Mouse (Mus musculus) heart, postnatal 0 days (tissue): ENCODE results near the gene Klf16. TPM values are rescaled to one million over a fixed set of nuclear protein-coding genes. Genes with fewer than 3 reads are reported as not detected.
A peak's percentile ranks its signal among the peaks of the same experiment; 100 is the strongest.

ENCODE experiments used
- ATAC-seq: fragments of 200-750 bp; cut with Nextera tagmentation; 2 replicates; pipeline ENCODE4 v1.8.0; 2017; ENCODE audit warnings: low read depth, moderate number of reproducible peaks, moderate library complexity; ENCODE audit not compliant: insufficient read depth
- DNase-seq: peaks from one replicate; pipeline ENCODE4 v3.0.0-alpha.2; 2016; ENCODE audit warnings: low spot score
- H3K27ac ChIP-seq: fragments of 300-500 bp; sonication (generic); 2 replicates; pipeline ENCODE4 v1.5.1; 2014; ENCODE audit warnings: low read depth, mild to moderate bottlenecking
- H3K27me3 ChIP-seq: fragments of 300-500 bp; sonication (generic); 2 replicates; pipeline ENCODE4 v1.6.1; 2014; ENCODE audit warnings: low read length, mixed read lengths; ENCODE audit not compliant: control insufficient read depth, insufficient read depth
- H3K36me3 ChIP-seq: fragments of 300-500 bp; sonication (generic); replicated peaks from 2 replicates; pipeline ENCODE4 v1.6.1; 2014; ENCODE audit warnings: low read length, mixed read lengths; ENCODE audit not compliant: control insufficient read depth, insufficient read depth
- H3K4me1 ChIP-seq: fragments of 300-500 bp; sonication (generic); 2 replicates; pipeline ENCODE4 v1.6.1; 2014; ENCODE audit warnings: antibody characterized with exemption; ENCODE audit not compliant: control insufficient read depth, insufficient read depth
- H3K4me2 ChIP-seq: fragments of 300-500 bp; sonication (generic); 2 replicates; pipeline ENCODE4 v1.6.1; 2014; ENCODE audit warnings: low read depth, mild to moderate bottlenecking, low read length, moderate library complexity
- H3K4me3 ChIP-seq: fragments of 300-500 bp; sonication (generic); 2 replicates; pipeline ENCODE4 v1.5.1; 2014; ENCODE audit warnings: low read depth, low read length
- H3K9ac ChIP-seq: fragments of 300-500 bp; sonication (generic); replicated peaks from 2 replicates; pipeline ENCODE4 v1.6.1; 2014; ENCODE audit warnings: low read depth, low read length, mixed read lengths
- H3K9me3 ChIP-seq: fragments of 300-500 bp; sonication (generic); replicated peaks from 2 replicates; pipeline ENCODE4 v1.6.1; 2016; ENCODE audit warnings: low read length; ENCODE audit not compliant: control insufficient read depth
- CTCF ChIP-seq: IDR thresholded peaks from 2 replicates; pipeline ENCODE4 v1.5.1; 2016; ENCODE audit warnings: antibody characterized with exemption, control low read depth, low read depth
- EP300 ChIP-seq: IDR thresholded peaks from 2 replicates; pipeline ENCODE4 v1.6.1; 2016; ENCODE audit warnings: antibody characterized with exemption, low read depth
- WGBS: fragments of 180-500 bp; shearing (Covaris S2); extraction: QIAGEN DNeasy Blood & Tissue Kit; methylation state at CpG from one replicate; pipeline ENCODE4 v1.1.7; 2014; 5-methylcytosine and 5-hydroxymethylcytosine counted together
- polyA plus RNA-seq: library from polyadenylated mRNA; unstranded; fragments of >200 nt; fragmentation: Nextera tagmentation; extraction: Ambion mirVana; gene quantifications from 2 replicates; pipeline ENCODE4 v1.2.1, GENCODE M21; 2015
- total RNA-seq: library from RNA; depleted of rRNA; stranded (reverse); fragments of >200 nt; gene quantifications from 2 replicates; pipeline ENCODE4 v1.2.3, GENCODE M21; 2014; ENCODE audit warnings: low replicate concordance; rRNA removed

The Klf16 gene
- 9.3 TPM in 2 replicates for total RNA-seq
- polyA plus RNA-seq = 3.1 and 3.5 TPM in 2 replicates

DNA sequence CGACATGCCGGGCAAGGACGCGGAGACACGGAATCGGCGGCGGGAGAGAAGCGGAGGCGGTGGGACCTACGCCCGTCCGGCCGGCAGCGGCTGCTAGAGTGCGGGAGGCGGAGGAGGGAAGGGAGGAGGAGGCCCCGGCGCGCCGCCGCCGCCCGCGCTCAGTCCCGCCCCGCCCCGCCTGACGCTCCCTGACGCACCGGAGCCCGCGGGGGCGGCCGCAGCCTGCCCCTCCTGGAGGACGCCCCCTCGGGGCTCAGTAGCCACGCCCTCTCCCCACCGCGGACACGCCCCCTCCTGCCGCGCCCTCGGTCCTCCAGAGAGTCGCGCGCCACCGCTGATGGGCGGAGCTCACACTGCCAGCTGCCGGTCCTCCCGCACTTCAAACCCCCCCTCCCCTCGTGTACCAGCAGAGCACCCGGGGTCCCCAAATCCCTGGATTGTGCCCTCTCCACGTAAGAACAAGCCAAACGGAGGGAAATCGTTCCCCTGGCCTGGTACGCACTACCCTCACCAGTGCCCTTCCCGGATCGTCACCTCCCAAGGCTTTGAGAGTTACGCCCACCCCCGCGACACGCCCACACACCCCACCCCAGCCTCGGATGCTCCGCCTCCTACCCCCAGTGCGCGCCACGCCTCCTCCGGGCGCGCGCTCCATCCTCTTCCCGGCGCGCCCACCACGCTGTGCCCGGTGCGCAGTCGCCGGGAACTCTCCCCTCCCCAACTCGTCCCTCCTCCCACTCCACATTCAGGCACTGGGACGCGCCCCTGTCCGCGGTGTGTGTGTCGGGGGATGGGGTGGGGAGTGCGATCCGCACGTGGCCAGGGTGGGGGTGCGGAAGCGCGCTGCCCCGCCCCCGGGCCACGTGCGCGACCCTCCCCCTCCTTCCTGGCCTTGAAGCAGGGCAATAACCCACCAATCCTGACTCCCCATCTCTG is at the start of gene Klf16:
TSS of gene Klf16 (minus strand) at position 127 of the 936 bp plus-strand sequence.
- Histone ChIP-seq H3K36me3 (no peaks in the 10 kb centered on the region; the same call in none of the 2 replicates), H3K4me2 (peak within 1 kb of the TSS; percentile 76), H3K4me3 (peak within 1 kb of the TSS; percentile 83), H3K27me3 (no peaks in the 10 kb centered on the region), H3K4me1 (peaks cover 10% of the 10 kb centered on the region; the same call in 1 of the 2 replicates), H3K27ac (peak within 1 kb of the TSS; percentile 83), H3K9ac (peak within 1 kb of the TSS; percentile 74), H3K9me3 (no peaks in the 10 kb centered on the region)
- no peak for TF ChIP-seq CTCF
- TF ChIP-seq EP300 = 0 out of 2 replicates have a peak, but pooled peaks have one; percentile 56
- peak; percentile 91 for DNase-seq
- 0% methylated on average over 82 of the region's 97 CpGs for WGBS
- peak; percentile 84 for ATAC-seq

DNA sequence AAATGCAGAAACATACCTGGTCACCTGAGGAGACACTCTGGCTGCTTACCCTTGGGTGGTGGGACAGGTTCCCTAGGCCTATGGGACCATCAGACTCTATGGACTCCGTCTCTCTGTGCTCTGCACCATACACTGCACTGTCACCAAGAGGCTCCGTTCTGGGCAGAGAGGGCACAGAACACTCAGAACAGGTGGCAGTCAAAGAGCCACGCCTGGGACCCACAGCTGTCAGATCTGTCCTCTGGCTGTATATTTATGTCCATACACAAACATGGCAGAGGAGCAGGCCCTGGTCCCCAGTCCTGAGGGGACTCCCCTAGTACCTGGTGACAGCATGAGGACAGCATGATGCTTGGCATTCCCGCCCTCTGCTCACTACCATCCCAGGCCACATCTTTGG is 48.6 kb upstream of the Klf16 start:
- Histone ChIP-seq H3K4me2 (no peak overlapping the region), H3K36me3 (no peaks in the 10 kb centered on the region; the same call in 1 of the 2 replicates), H3K4me1 (peaks cover 47% of the 10 kb centered on the region), H3K27me3 (no peaks in the 10 kb centered on the region), H3K9me3 (no peaks in the 10 kb centered on the region), H3K9ac (no peak overlapping the region), H3K4me3 (no peak overlapping the region), H3K27ac (no peak overlapping the region)
- DNase-seq (no peak), ATAC-seq (no peak)
- TF ChIP-seq EP300 = no peak
- no peak for TF ChIP-seq CTCF
- WGBS = 87% methylated on average over 4 of the region's 4 CpGs

DNA sequence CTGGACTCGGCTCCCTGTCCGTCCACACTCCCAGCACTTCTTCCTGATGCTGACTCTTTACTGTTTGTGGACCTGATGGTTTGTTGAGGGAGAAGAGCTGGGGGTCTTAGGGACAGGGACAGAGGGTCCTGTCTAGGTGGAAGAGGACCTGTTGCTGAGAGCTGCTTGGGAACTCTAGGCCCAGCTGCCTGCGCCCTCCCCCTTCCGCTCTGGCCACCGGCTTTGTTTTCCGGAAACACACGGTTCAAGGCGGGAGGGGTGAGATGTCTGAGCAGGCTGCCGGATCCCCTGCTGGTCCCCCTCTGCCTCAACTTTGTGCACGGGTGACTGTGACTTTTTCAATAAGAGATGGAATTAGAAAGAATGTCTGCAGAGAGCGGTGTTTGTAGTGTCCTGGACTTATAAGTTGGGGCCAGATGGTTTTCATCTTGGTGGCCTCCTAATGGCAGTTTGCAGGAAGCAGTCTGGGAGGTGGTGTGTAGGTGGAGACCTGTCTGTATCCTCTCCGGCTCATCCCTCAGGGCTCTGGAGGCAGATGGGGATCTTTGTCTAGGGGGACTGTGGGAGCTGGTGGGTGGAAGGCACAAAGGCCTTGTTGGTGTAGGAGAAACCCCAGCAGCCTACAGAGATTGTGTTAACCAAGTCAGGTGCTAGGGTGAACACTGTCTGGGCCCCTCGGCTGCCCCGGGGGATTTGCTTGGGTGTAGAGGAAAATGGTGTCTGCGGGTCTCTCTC is 46.5 kb upstream of the Klf16 start:
- no peak for ATAC-seq
- TF ChIP-seq CTCF (no peak), EP300 (0 out of 2 replicates have a peak, but pooled peaks have one; percentile 17)
- Histone ChIP-seq H3K27ac (peak overlapping the region; percentile 88), H3K27me3 (no peaks in the 10 kb centered on the region), H3K4me1 (peaks cover 31% of the 10 kb centered on the region), H3K9ac (peak overlapping the region; percentile 77), H3K9me3 (no peaks in the 10 kb centered on the region), H3K36me3 (no peaks in the 10 kb centered on the region; the same call in 1 of the 2 replicates), H3K4me2 (peak overlapping the region; percentile 85), H3K4me3 (peak overlapping the region; percentile 82)
- WGBS = 12% methylated on average over 15 of the region's 15 CpGs
- DNase-seq = peak; percentile 26

DNA sequence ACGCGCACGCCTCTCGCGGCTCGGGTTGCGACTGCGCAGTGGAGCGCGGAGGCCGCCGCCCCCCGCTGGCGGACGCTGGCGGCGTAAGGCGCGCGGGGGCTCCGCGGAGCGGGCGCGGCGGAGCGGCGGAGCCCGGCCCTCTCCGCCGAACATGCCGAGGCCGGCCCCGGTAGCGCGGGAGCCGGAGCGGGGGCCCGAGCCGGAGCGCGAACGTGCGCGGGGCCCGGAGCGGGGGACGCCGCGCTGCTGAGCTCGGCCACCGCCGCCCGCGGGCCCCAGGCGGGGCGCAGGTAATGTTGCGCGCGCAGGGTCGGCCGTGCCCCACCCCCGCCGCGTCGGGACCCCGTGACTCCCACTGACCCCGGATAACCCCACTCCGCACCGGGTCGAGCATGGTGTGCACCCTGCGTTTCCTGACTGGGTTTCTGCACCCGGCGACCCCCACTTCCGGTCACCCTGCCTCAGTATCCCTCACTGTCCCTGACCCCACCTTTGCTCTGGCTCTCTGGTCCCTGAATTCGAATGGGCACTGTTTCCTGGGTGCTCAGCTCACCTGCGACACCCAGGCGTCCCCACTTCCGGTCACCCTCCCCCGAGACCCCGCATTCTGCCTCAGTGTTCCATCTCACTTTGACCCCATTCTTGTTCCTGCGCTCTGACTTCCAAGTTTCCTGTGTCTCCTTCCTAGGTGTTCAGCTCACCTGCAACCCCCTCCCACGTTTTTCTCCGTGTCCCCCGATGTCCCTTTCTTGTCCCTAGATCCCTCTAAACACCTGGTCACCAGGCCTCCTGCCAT is 45.7 kb upstream of the Klf16 start, which contains the start of gene Csnk1g2:
TSS of gene Csnk1g2 (plus strand) at position 178 of the 796 bp plus-strand sequence.
- TF ChIP-seq CTCF (no peak), EP300 (peak; percentile 13; the same call in 1 of the 2 replicates)
- DNase-seq (peak; percentile 27), ATAC-seq (peak; percentile 36)
- peaks cover 33% of the 10 kb centered on the region for H3K4me1 ChIP-seq
- no peaks in the 10 kb centered on the region for H3K9me3 ChIP-seq
- peak within 1 kb of the TSS; percentile 77 for H3K9ac ChIP-seq
- H3K4me2 ChIP-seq = peak within 1 kb of the TSS; percentile 85
- H3K4me3 ChIP-seq = peak within 1 kb of the TSS; percentile 82
- under 1% methylated on average over 72 of the region's 85 CpGs for WGBS
- H3K36me3 ChIP-seq = no peaks in the 10 kb centered on the region; the same call in 1 of the 2 replicates
- H3K27ac ChIP-seq = peak within 1 kb of the TSS; percentile 88
- no peaks in the 10 kb centered on the region for H3K27me3 ChIP-seq
